Mouse (Mus musculus): ENCODE measurements around the gene Scgb3a1. TPM values are rescaled to one million over a fixed set of nuclear protein-coding genes. Genes with fewer than 3 reads are reported as not detected.
A peak's percentile ranks its signal among the peaks of the same experiment; 100 is the strongest.

Gene Scgb3a1
- total RNA-seq (2021), result under 1 TPM in 1 of 2 experiments, not detected in 1; 0.78 TPM
- long read RNA-seq, partial matches to known transcripts, result 0 of 2 reads
- long read RNA-seq, other reads (novel, unspliced or antisense), result 0 of 2 reads

GRCm38 (mm10) chr11:49663310-49663709, at the start of gene Scgb3a1:
Gene Scgb3a1 (plus strand): TSS chr11:49663610.
- no peak for DNase-seq (ENCODE audit: low spot score in 2 of 2)

- no peak for DNase-seq (ENCODE audit: low spot score in 2 of 2)
These were observed 47.3 kb upstream of the Scgb3a1 start for GRCm38 (mm10) chr11:49615856-49616725.

- DNase-seq (ENCODE audit: low spot score in 2 of 2), result no peak
These were observed 44.9 kb upstream of the Scgb3a1 start for GRCm38 (mm10) chr11:49618476-49618875.

- DNase-seq (ENCODE audit: low spot score in 2 of 2), result no peak
These were observed 41.5 kb upstream of the Scgb3a1 start for GRCm38 (mm10) chr11:49621953-49622352.

GRCm38 (mm10) chr11:49624156-49624555, 39.3 kb upstream of the Scgb3a1 start:
- DNase-seq (ENCODE audit: low spot score in 2 of 2), result no peak

- DNase-seq (ENCODE audit: low spot score in 2 of 2), result no peak
These were observed 37.5 kb upstream of the Scgb3a1 start for GRCm38 (mm10) chr11:49625863-49626262.

- no peak for DNase-seq (ENCODE audit: low spot score in 2 of 2)
These were observed 36.7 kb upstream of the Scgb3a1 start for GRCm38 (mm10) chr11:49626748-49627147.

- DNase-seq (ENCODE audit: low spot score in 2 of 2), result no peak
These were observed 32.3 kb upstream of the Scgb3a1 start for GRCm38 (mm10) chr11:49631154-49631553.

- no peak for DNase-seq (ENCODE audit: low spot score in 2 of 2)
These were observed 31.2 kb upstream of the Scgb3a1 start for GRCm38 (mm10) chr11:49632256-49632655.

- DNase-seq (ENCODE audit: low spot score in 2 of 2), result no peak
These were observed 29.3 kb upstream of the Scgb3a1 start for GRCm38 (mm10) chr11:49634101-49634500.

- no peak for DNase-seq (ENCODE audit: low spot score in 2 of 2)
These were observed 27.7 kb upstream of the Scgb3a1 start for GRCm38 (mm10) chr11:49635671-49636070.

- peak; percentile 16 to 25 for DNase-seq (ENCODE audit: low spot score in 2 of 2)
These were observed 27.0 kb upstream of the Scgb3a1 start for GRCm38 (mm10) chr11:49636449-49636848.

- no peak for DNase-seq (ENCODE audit: low spot score in 2 of 2)
These were observed 17.7 kb upstream of the Scgb3a1 start for GRCm38 (mm10) chr11:49645677-49646076.

GRCm38 (mm10) chr11:49650113-49650993, 13.1 kb upstream of the Scgb3a1 start:
- DNase-seq (ENCODE audit: low spot score in 2 of 2), result no peak

GRCm38 (mm10) chr11:49650994-49651761, 12.2 kb upstream of the Scgb3a1 start:
- DNase-seq (ENCODE audit: low spot score in 2 of 2), result no peak

- no peak for DNase-seq (ENCODE audit: low spot score in 2 of 2)
These were observed 11.6 kb upstream of the Scgb3a1 start for GRCm38 (mm10) chr11:49651762-49652322.

- peak; percentile 93 for DNase-seq (ENCODE audit: low spot score in 2 of 2)
These were observed 10.9 kb upstream of the Scgb3a1 start for GRCm38 (mm10) chr11:49652401-49653078.

GRCm38 (mm10) chr11:49653079-49653408, 10.4 kb upstream of the Scgb3a1 start:
- DNase-seq (ENCODE audit: low spot score in 2 of 2), result no peak

- DNase-seq (ENCODE audit: low spot score in 2 of 2), result no peak
These were observed 8.8 kb upstream of the Scgb3a1 start for GRCm38 (mm10) chr11:49654651-49655050.

GRCm38 (mm10) chr11:49655501-49655900, 7.9 kb upstream of the Scgb3a1 start:
- no peak for DNase-seq (ENCODE audit: low spot score in 2 of 2)
